Mouse (Mus musculus): ENCODE results near the gene Gm35315.
"Not testable (repeated sequence)": the region's sequence is repeated elsewhere in the genome, so short reads cannot be mapped to it uniquely, and the experiment has no call there.

Gm35315 gene

GRCm38 (mm10) chr5:110100921-110101631 is 6.9 kb upstream of the Gm35315 start:
- peak; percentile 28 to 39 for DNase-seq

DNA sequence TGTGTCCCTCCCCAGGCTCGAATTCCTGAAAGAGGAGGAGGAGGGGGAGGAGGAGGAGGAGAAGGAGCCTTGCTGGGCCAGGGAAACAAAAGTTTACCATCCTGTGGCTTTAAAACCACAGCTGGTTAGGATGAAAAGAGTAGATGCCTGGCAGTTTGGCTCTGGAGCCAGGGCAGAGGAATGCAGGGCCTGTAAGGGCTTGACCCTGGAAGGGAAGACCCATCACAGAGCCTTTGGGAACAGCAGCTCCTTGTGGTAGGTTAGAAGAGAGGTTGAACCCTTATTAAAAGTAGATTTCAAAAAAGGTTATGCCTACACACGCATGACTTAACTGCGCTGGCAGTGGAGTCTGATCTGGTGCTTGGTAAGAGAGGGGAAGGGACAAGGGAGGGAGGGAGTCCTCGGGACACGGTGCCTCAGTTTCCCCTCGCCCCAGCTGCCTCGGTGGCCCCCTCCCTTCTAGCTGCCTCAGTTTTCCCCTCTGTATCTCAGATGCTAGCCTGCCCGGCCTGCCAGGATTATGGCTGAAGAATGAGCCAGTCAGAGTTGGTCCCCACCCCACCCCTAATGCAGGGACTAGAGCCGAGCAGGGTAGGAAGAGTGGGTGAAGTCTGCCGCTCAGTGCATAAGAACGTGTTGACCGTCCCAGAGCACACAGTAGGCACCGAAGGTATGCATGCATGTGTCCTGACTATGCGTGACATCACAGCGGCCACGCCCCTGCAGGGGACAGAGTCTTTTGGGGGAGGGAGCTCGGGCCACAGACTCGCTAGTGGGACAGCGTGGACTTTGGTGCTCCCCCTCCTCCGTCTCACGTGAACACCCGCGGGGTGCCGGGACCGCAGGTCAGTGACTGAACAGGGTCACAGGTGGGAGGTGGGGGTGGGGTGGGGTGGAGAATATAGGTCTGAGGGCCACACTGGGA is 5.7 kb upstream of the Gm35315 start, which contains the start of gene Plcxd1:
Gene Plcxd1 (plus strand): TSS at position 314 of the 925 bp plus-strand sequence.
- no peak for DNase-seq

DNA sequence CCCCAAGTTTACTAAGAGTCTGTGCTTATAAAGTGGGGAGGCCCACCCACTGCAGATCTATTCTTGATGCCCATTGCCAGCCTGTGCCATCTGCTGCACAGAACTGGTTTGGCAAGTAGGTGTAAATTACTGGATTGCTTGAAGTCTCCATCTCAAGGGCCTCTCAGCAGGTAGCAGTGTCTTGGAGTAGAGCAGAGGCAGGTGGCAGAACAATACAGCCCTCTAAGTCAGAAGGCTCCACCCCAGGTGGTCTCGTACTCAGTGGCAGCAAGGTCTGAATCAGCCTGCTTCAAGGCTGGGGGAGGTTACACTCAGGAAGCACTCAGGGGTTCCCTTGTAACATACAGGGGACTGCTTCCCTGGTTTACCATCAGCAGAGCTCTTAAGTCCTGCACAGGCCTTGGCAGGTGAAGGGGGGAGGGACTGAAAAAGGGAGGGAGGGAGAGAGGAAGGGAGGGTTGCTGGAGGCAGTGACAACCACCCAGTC is 4.8 kb upstream of the Gm35315 start:
- no peak for DNase-seq

GRCm38 (mm10) chr5:110094847-110095213 is 610 bp upstream of the Gm35315 start:
- no peak for DNase-seq

- no peak for DNase-seq
Measured at GRCm38 (mm10) chr5:110091546-110091945, 2.7 kb downstream of the Gm35315 start.

DNA sequence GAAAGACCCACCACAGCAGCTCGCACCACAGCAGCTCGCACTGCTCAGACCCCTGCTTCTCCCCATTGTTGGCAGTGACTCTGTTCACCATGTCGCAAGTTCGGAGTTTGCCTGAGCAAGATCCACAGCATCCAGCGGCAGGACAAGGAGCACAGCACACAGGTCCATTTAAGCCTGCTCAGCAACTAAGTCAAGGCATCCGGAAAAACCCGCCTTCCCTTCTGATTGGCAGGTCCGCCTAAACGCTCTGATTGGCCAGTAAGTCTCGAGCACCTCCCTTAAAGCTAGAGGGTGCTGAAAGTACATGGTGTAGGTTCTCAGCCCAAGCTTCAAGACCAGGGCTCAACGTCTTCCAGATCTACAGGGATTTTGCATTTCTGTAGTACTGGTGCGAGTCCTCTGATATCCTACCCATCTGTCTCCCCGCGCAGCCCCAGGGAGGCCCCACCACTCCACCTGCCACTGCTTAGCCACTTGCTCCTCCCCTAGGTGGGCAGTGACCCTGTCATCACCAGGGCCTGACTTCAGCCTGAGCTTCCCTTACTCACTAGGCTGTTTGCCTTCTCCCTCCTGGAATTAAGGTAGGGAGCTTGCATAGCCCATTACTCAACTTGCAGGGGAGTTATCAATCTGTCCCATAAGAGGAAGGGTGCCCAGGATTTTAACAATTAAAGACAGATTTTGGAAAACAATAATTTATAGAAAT is 7.9 kb downstream of the Gm35315 start:
- no peak for DNase-seq

GRCm38 (mm10) chr5:110082961-110083360 is 11.3 kb downstream of the Gm35315 start:
- DNase-seq: no peak

GRCm38 (mm10) chr5:110072413-110072812 is 21.8 kb downstream of the Gm35315 start, which contains the start of gene Gm17655:
Gm17655 (minus strand) TSS chr5:110072513.
- not testable (repeated sequence) for DNase-seq

- DNase-seq: peak; percentile 65 to 78
Measured at GRCm38 (mm10) chr5:110057637-110058408, 36.4 kb downstream of the Gm35315 start.

All from spleen, adult 18-20 months (tissue).